Mouse (Mus musculus): ENCODE results near the gene Padi3. TPM values are rescaled to one million over a fixed set of nuclear protein-coding genes. Genes with fewer than 3 reads are reported as not detected.

The Padi3 gene
- polyA plus RNA-seq, 1 experiment: not detected

DNA sequence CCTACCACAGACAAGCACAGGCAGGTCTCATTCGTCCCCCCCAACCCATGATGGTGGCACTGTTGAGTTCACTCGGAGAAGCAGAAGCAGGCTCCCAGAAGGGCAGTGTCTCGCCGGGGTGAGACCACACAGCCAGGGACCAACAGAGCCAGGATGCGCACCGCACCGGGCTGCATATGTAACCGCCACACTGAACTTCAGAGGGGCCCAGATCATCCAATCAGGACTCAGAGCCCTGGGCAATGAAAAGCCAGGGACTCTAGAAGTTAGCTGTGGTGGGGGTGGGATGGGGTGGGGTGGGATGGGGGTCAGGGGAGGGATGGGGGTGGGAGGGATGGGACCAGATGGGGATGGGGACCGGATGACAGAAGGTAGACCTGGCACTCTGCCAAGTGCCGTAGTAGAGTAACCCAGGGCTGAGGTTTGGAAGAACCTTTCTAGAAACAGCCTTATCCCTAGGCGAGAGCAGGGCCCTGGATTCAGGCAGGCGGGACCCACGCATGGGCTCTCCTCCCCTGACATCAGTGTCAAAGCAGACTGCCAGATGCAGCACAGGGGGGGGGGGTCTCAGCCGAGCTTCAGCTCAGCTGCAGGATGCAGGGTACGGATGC lies 33.3 kb upstream of the Padi3 start:
- H3K4me1 ChIP-seq (ENCODE audit: control insufficient read depth, insufficient read depth, low read length): no peaks in the 10 kb centered on the region
- TF ChIP-seq POLR2A (IDR thresholded peaks at IDR 0.05; ENCODE audit: low read depth, low read length) (no peak), CTCF (IDR thresholded peaks at IDR 0.05; ENCODE audit: borderline replicate concordance, insufficient read depth, low read length) (no peak)
- H3K4me3 ChIP-seq (ENCODE audit: insufficient read depth, low read length): no peak overlapping the region
- no peak overlapping the region for H3K27ac ChIP-seq (ENCODE audit: insufficient read depth, low read length)

DNA sequence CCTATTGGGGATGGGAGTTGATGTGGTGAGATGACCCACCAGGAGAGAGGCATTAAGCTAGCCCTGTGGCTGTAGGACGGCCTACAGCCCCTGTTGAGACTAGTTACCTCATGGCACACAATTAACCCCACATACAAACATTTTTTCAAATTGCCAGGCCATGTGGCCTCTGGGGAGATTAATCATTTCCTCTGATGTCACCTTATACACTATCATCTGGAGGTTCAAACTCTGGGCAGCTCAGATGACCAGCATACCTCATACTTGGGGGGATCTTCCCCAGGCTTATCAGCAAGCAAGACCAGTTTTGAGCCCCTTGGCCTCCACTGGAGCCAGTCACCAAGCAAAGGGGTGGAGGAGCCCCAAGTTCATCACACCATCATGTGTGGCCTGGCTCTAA lies 32.5 kb upstream of the Padi3 start:
- TF ChIP-seq CTCF (IDR thresholded peaks at IDR 0.05; ENCODE audit: borderline replicate concordance, insufficient read depth, low read length) (no peak), POLR2A (IDR thresholded peaks at IDR 0.05; ENCODE audit: low read depth, low read length) (no peak)
- no peak overlapping the region for H3K27ac ChIP-seq (ENCODE audit: insufficient read depth, low read length)
- no peaks in the 10 kb centered on the region for H3K4me1 ChIP-seq (ENCODE audit: control insufficient read depth, insufficient read depth, low read length)
- no peak overlapping the region for H3K4me3 ChIP-seq (ENCODE audit: insufficient read depth, low read length)

DNA sequence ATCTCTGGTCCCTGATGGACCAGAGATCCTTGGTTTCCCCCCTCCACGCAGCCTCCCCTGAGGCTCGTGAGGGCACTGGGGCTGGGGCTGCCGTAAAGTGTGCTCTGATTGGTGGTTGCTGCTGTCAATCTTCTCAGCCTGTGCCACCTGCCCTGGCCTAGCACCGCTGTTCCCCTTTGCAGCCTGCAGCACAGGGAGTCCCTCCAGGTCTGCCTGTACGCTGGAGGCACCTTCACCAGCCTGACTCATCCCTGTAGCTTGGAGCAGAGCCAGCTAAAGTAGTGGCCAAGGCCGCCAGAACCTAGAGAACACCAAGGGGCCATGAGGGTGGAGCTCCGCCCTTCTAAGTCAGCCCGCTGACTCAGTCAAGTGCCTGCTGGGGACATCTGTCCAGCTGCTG lies 27.4 kb upstream of the Padi3 start:
- TF ChIP-seq CTCF (IDR thresholded peaks at IDR 0.05; ENCODE audit: borderline replicate concordance, insufficient read depth, low read length) (no peak), POLR2A (IDR thresholded peaks at IDR 0.05; ENCODE audit: low read depth, low read length) (no peak)
- no peak overlapping the region for H3K4me3 ChIP-seq (ENCODE audit: insufficient read depth, low read length)
- H3K27ac ChIP-seq (ENCODE audit: insufficient read depth, low read length): no peak overlapping the region

DNA sequence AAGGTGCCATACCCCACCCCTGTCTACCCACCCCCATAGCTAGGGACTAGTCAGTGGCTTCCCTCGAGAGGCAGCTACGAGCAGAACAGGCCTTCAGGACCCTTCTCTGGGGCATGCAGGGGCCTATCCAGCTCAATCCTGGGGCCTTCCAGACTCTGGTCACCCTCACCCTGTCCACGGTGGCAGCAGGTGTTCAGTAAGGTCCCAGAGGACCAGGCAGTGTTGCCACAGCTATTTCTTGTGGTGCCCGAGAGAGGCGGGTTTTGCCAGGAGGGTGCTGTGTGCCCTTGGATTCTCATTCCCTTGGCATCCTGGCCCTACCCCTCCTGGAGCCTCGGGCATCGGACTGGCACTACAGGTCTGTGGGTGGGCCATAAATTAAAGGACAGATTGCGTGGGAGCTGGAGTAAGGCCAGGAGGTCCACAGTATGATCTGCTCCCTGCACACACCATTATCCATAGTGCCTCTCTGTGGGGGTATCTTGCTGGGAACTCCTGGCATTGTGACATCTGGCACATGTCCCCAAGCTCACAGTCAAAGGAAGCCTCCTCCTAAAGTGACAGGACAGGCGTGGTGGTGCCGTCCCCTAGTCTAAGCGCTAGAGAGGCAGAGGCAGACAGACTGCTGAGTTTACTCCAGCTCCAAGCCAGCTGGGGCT lies 25.9 kb upstream of the Padi3 start:
- Histone ChIP-seq H3K4me1 (ENCODE audit: control insufficient read depth, insufficient read depth, low read length) (no peaks in the 10 kb centered on the region), H3K27ac (ENCODE audit: insufficient read depth, low read length) (no peak overlapping the region), H3K4me3 (ENCODE audit: insufficient read depth, low read length) (no peak overlapping the region)
- TF ChIP-seq CTCF (IDR thresholded peaks at IDR 0.05; ENCODE audit: borderline replicate concordance, insufficient read depth, low read length) (no peak), POLR2A (IDR thresholded peaks at IDR 0.05; ENCODE audit: low read depth, low read length) (no peak)

More for the DNA sequence above, 27.4 kb upstream of the Padi3 start:
- no peaks in the 10 kb centered on the region for H3K4me1 ChIP-seq (ENCODE audit: control insufficient read depth, insufficient read depth, low read length)

DNA sequence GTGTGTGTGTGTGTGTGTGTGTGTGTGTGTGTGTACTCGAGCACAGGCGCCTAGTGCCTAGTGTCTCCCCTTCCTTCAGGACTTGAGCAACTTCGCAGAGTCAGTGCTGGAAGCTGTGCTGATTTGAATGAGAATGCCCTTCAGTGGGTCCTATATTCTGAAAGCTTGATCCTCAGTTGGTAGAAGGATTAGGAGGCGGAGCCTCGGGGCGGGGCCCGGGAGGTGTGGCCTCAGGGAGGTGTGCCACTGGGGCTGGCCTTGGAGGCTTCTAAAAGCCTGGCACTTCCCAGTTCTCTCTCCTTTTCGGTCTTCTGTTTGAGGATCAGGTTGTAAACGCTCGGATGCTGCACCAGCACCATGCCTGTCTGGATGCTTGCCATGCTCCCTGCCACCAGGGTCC lies 25.2 kb upstream of the Padi3 start:
- TF ChIP-seq POLR2A (IDR thresholded peaks at IDR 0.05; ENCODE audit: low read depth, low read length) (no peak), CTCF (IDR thresholded peaks at IDR 0.05; ENCODE audit: borderline replicate concordance, insufficient read depth, low read length) (no peak)
- no peak overlapping the region for H3K4me3 ChIP-seq (ENCODE audit: insufficient read depth, low read length)
- no peaks in the 10 kb centered on the region for H3K4me1 ChIP-seq (ENCODE audit: control insufficient read depth, insufficient read depth, low read length)
- no peak overlapping the region for H3K27ac ChIP-seq (ENCODE audit: insufficient read depth, low read length)

DNA sequence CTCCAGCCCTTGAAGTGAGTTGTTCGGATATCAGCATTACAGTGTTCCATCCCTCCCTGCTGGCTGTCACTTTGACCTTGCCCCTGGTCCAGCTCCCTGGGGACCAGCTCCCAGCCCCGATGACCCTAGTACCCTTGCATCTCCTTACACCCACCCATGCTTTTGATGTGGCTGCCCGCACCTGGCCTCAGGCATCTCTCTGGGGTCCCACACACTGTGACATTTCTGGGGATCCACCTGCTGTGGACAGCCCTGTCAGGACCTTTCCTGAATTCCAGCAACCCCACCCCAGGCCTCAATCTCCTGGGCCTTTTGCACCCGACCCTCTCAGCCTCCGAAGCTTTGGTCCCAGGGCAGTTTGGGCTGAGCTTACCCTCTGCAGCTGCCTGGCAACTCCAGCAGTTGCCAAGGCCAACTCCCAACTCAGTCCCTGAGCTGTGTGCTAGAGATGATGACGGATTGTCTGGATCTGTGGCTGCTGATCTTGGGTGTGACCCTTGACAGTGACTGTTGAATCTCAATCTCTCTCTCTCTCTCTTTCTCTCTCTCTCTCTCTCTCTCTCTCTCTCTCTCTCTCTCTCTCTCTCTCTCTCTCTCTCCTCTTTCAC lies 24.0 kb upstream of the Padi3 start:
- Histone ChIP-seq H3K27ac (ENCODE audit: insufficient read depth, low read length) (no peak overlapping the region), H3K4me1 (ENCODE audit: control insufficient read depth, insufficient read depth, low read length) (no peaks in the 10 kb centered on the region), H3K4me3 (ENCODE audit: insufficient read depth, low read length) (no peak overlapping the region)
- TF ChIP-seq CTCF (IDR thresholded peaks at IDR 0.05; ENCODE audit: borderline replicate concordance, insufficient read depth, low read length): no peak
- no peak for TF ChIP-seq POLR2A (IDR thresholded peaks at IDR 0.05; ENCODE audit: low read depth, low read length)

DNA sequence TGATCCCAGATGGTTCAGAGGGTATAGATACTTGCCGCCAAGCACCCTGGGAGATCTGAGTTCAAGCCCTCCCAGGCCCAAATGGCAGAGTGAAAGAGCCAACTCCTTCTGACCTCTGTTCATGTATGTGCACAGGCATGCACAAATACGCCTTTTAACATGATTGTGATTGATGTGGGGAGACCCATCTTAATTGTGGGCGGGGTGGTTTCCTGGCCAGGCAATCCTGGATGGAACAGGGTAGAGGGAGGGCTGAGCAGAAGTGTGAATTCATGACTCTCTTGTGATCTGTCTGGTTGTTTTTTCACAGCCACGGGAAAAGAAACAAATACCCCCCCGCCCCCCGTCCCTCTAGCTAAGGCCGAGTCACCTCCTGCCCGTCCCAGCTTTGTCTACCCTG lies 22.4 kb upstream of the Padi3 start:
- no peak overlapping the region for H3K27ac ChIP-seq (ENCODE audit: insufficient read depth, low read length)
- TF ChIP-seq POLR2A (IDR thresholded peaks at IDR 0.05; ENCODE audit: low read depth, low read length) (no peak), CTCF (IDR thresholded peaks at IDR 0.05; ENCODE audit: borderline replicate concordance, insufficient read depth, low read length) (no peak)
- no peak overlapping the region for H3K4me3 ChIP-seq (ENCODE audit: insufficient read depth, low read length)
- no peaks in the 10 kb centered on the region for H3K4me1 ChIP-seq (ENCODE audit: control insufficient read depth, insufficient read depth, low read length)

DNA sequence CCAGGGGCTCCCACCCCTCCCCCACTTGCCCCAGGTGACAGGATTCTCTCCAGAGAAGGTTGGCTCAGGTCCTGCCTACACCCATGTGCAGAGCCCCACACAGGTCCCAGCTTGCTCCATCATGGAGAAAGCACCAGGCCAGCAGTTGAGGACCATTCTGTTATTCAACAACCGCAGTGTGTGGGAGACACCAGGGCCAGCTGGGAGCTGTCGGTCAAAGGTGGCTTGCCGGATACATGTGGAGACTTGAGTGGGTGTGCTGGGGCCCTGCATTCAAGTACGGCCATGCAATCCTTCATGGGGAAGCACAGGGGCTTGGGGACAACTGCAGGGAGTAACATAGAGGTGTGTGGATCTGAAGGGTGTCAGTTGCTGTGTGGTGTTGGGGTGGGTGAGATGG lies 21.4 kb upstream of the Padi3 start:
- no peak overlapping the region for H3K27ac ChIP-seq (ENCODE audit: insufficient read depth, low read length)
- no peak overlapping the region for H3K4me3 ChIP-seq (ENCODE audit: insufficient read depth, low read length)
- H3K4me1 ChIP-seq (ENCODE audit: control insufficient read depth, insufficient read depth, low read length): no peaks in the 10 kb centered on the region
- TF ChIP-seq POLR2A (IDR thresholded peaks at IDR 0.05; ENCODE audit: low read depth, low read length): no peak
- TF ChIP-seq CTCF (IDR thresholded peaks at IDR 0.05; ENCODE audit: borderline replicate concordance, insufficient read depth, low read length): no peak

DNA sequence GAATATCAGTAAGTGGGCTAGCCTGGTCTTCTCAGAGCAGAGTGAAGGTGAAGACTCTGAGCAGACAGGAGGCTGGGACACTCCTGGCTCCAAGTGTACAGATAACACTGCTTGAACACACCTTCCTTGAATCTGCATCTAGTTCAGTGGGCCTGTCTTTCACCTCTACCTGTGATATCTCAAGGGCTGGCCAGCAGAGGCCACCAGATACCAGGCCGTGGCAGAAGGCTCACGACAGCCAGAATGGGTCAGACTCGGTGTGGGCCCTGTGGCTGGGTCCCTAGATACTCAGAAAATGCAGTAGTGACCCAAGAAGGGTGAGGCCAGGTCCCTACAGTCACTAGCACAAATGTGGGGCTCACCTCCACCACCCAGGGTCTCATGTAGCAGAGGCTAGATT lies 16.8 kb upstream of the Padi3 start:
- no peak overlapping the region for H3K4me3 ChIP-seq (ENCODE audit: insufficient read depth, low read length)

DNA sequence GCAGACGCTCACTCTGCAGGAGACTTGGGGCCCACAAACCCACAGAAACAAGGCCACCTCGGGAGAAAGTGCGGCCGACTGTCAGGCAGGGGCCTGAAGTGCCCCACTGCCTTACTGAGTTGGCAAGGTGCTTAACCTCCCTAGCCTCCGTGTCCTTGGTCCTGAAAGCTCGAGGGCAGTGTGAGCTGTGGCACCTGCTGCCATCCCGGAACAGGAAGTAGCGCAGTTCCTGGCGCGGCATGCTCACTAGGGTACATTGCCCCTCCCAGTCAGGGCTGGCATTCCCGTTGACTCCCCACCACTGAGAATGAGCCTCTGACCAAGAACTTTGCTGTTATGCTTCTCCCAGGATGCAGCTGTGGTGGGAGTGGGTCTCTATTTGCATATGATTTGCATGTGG lies 15.5 kb upstream of the Padi3 start:
- TF ChIP-seq CTCF (IDR thresholded peaks at IDR 0.05; ENCODE audit: borderline replicate concordance, insufficient read depth, low read length) (no peak), POLR2A (IDR thresholded peaks at IDR 0.05; ENCODE audit: low read depth, low read length) (no peak)
- Histone ChIP-seq H3K27ac (ENCODE audit: insufficient read depth, low read length) (no peak overlapping the region), H3K4me1 (ENCODE audit: control insufficient read depth, insufficient read depth, low read length) (no peaks in the 10 kb centered on the region), H3K4me3 (ENCODE audit: insufficient read depth, low read length) (no peak overlapping the region)

More for the DNA sequence above, 16.8 kb upstream of the Padi3 start:
- H3K27ac ChIP-seq (ENCODE audit: insufficient read depth, low read length): no peak overlapping the region
- H3K4me1 ChIP-seq (ENCODE audit: control insufficient read depth, insufficient read depth, low read length): no peaks in the 10 kb centered on the region
- no peak for TF ChIP-seq CTCF (IDR thresholded peaks at IDR 0.05; ENCODE audit: borderline replicate concordance, insufficient read depth, low read length)
- no peak for TF ChIP-seq POLR2A (IDR thresholded peaks at IDR 0.05; ENCODE audit: low read depth, low read length)

All from embryonic fibroblast, embryonic 13.5 days (primary cell).